Mouse (Mus musculus): ENCODE results near the gene Prkaa1.

- no peak for TF ChIP-seq CTCF (IDR thresholded peaks at IDR 0.05; ENCODE audit: low read depth)
- TF ChIP-seq EP300 (IDR thresholded peaks at IDR 0.05; ENCODE audit: low read depth): no peak
These were observed 8.5 kb downstream of the Prkaa1 start for GRCm38 (mm10) chr15:5152171-5152570.

All from liver, embryonic 14.5 days (tissue).